Mouse (Mus musculus) kidney, postnatal 25 days (tissue): ENCODE data around the gene Lonrf2.

ENCODE experiments used
- DNase-seq, 2 experiments: peaks; one replicate each; pipeline ENCODE4 v3.0.0; 2021; ENCODE audit warnings: mixed read lengths in 2 of 2

The Lonrf2 gene

GRCm38 (mm10) chr1:38766661-38767572 is 69.6 kb downstream of the Lonrf2 start:
- peak; percentile 46 to 52 for DNase-seq

GRCm38 (mm10) chr1:38766254-38766653 is 70.3 kb downstream of the Lonrf2 start:
- DNase-seq: no peak

DNA sequence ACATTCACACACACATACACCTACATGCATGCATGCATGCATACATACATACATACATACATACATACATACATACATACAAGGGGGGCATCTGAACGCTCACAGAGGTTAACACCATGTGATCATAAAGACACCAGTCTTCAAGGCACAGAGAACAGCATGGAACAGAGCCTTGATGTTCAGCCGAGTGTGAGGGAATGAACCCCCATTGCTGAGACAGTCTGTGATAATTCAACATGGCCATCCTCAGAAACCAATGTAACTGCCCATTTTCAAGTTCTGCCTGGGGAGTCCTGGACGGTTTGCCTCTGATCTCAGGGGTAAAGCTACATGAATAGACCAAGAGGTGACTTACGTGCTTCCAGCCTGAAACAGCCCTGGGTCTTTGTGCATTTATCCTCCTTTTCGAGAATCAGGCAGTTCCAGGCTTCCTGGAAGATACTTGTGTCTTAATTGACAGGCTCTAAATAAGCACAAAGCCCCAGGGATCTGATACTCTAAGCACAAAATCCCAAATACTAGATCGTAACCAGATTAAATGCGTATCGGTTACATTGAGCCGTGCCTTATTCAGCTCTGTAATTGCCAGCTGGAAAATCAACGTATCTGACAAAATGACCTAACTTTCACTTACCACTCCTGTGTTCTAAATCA is 72.4 kb downstream of the Lonrf2 start:
- DNase-seq: no peak

- peak in 1 of 2 experiments; percentile 31 for DNase-seq
Measured at GRCm38 (mm10) chr1:38760424-38760823, 76.1 kb downstream of the Lonrf2 start.

GRCm38 (mm10) chr1:38757791-38758403 is 78.6 kb downstream of the Lonrf2 start:
- peak in 1 of 2 experiments; percentile 3 for DNase-seq

GRCm38 (mm10) chr1:38743863-38744262 is 92.6 kb downstream of the Lonrf2 start:
- DNase-seq: peak in 1 of 2 experiments; percentile 13
